Mouse (Mus musculus): Measurements from ENCODE around the gene Fau. TPM values are rescaled to one million over a fixed set of nuclear protein-coding genes. Genes with fewer than 3 reads are reported as not detected.

The Fau gene
- polyA plus RNA-seq, 1 experiment, result 1,239 TPM

GRCm38 (mm10) chr19:6047899-6048166 lies 9.8 kb upstream of the Fau start:
- Histone ChIP-seq H3K4me1 (ENCODE audit: control insufficient read depth, insufficient read depth, low read length) (no peaks in the 10 kb centered on the region), H3K9me3 (replicated peaks; ENCODE audit: control insufficient read depth, insufficient read depth, low read length, poor library complexity, severe bottlenecking) (no peaks in the 10 kb centered on the region), H3K9ac (ENCODE audit: low read depth, poor library complexity, severe bottlenecking) (peak overlapping the region; percentile 92; the same call in 1 of the 2 replicates), H3K36me3 (ENCODE audit: control insufficient read depth, insufficient read depth, low read length, poor library complexity, severe bottlenecking) (peaks cover 37% of the 10 kb centered on the region), H3K27me3 (ENCODE audit: control insufficient read depth, insufficient read depth, low read length, poor library complexity, severe bottlenecking) (no peaks in the 10 kb centered on the region), H3K4me3 (ENCODE audit: low read depth, low read length) (peak overlapping the region; percentile 95; the same call in 1 of the 2 replicates), H3K27ac (ENCODE audit: insufficient read depth, low read length) (no peak overlapping the region)
- no peak for TF ChIP-seq POLR2A (IDR thresholded peaks at IDR 0.05; ENCODE audit: insufficient read depth, low read length)
- TF ChIP-seq EP300 (IDR thresholded peaks at IDR 0.05; ENCODE audit: insufficient read depth, low read depth, low read length), result no peak
- TF ChIP-seq CTCF (IDR thresholded peaks at IDR 0.05; ENCODE audit: low read depth, low read length), result no peak

DNA sequence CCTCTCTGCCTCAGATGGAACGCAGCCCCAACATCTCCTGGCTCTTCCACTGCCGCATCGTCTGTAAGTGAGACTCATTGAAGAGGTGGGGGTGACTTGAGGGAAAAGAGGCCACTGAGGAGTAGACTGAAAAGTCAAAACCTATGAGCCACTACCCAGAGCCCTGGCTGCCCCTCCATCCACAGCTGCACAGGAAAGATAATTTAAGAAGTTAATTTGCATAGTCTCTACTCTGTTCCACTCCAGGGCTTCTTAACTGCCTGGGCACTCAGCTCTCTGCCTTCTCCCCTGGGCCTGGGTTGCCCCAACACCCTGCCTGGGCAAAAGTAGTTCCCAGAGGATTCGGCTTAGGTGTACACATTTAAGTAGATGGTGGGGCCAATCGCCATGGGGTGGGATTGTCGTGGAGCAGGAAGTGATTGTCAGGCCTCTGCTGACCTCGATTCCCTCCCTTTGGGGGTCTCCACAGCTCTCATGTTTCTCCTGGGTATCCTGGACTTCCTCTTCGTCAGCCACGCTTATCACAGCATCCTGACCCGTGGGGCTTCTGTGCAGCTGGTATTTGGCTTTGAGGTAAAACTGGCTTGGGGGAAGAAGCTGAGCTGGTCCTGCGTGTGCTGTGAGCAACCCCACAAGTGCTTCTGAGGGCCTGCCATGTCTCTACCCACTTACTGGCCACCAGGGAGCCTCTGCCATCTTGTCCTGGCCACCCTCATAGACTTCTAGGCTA lies 8.8 kb upstream of the Fau start:
- Histone ChIP-seq H3K27ac (ENCODE audit: insufficient read depth, low read length) (no peak overlapping the region), H3K9ac (ENCODE audit: low read depth, poor library complexity, severe bottlenecking) (no peak overlapping the region), H3K4me3 (ENCODE audit: low read depth, low read length) (no peak overlapping the region), H3K36me3 (ENCODE audit: control insufficient read depth, insufficient read depth, low read length, poor library complexity, severe bottlenecking) (peaks cover 45% of the 10 kb centered on the region), H3K9me3 (replicated peaks; ENCODE audit: control insufficient read depth, insufficient read depth, low read length, poor library complexity, severe bottlenecking) (no peaks in the 10 kb centered on the region), H3K27me3 (ENCODE audit: control insufficient read depth, insufficient read depth, low read length, poor library complexity, severe bottlenecking) (no peaks in the 10 kb centered on the region), H3K4me1 (ENCODE audit: control insufficient read depth, insufficient read depth, low read length) (no peaks in the 10 kb centered on the region)
- TF ChIP-seq POLR2A (IDR thresholded peaks at IDR 0.05; ENCODE audit: insufficient read depth, low read length), result no peak
- TF ChIP-seq CTCF (IDR thresholded peaks at IDR 0.05; ENCODE audit: low read depth, low read length), result no peak
- no peak for TF ChIP-seq EP300 (IDR thresholded peaks at IDR 0.05; ENCODE audit: insufficient read depth, low read depth, low read length)

GRCm38 (mm10) chr19:6052516-6052915 lies 5.1 kb upstream of the Fau start:
- no peak overlapping the region for H3K9ac ChIP-seq (ENCODE audit: low read depth, poor library complexity, severe bottlenecking)
- H3K27ac ChIP-seq (ENCODE audit: insufficient read depth, low read length), result no peak overlapping the region
- no peaks in the 10 kb centered on the region for H3K9me3 ChIP-seq (replicated peaks; ENCODE audit: control insufficient read depth, insufficient read depth, low read length, poor library complexity, severe bottlenecking)
- no peaks in the 10 kb centered on the region for H3K4me1 ChIP-seq (ENCODE audit: control insufficient read depth, insufficient read depth, low read length)
- no peak for TF ChIP-seq EP300 (IDR thresholded peaks at IDR 0.05; ENCODE audit: insufficient read depth, low read depth, low read length)
- no peak for TF ChIP-seq POLR2A (IDR thresholded peaks at IDR 0.05; ENCODE audit: insufficient read depth, low read length)
- TF ChIP-seq CTCF (IDR thresholded peaks at IDR 0.05; ENCODE audit: low read depth, low read length), result no peak
- no peak overlapping the region for H3K4me3 ChIP-seq (ENCODE audit: low read depth, low read length)
- H3K36me3 ChIP-seq (ENCODE audit: control insufficient read depth, insufficient read depth, low read length, poor library complexity, severe bottlenecking), result peaks cover 64% of the 10 kb centered on the region
- no peaks in the 10 kb centered on the region for H3K27me3 ChIP-seq (ENCODE audit: control insufficient read depth, insufficient read depth, low read length, poor library complexity, severe bottlenecking)

GRCm38 (mm10) chr19:6054296-6054695 lies 3.3 kb upstream of the Fau start:
- H3K4me1 ChIP-seq (ENCODE audit: control insufficient read depth, insufficient read depth, low read length), result no peaks in the 10 kb centered on the region
- H3K27me3 ChIP-seq (ENCODE audit: control insufficient read depth, insufficient read depth, low read length, poor library complexity, severe bottlenecking), result no peaks in the 10 kb centered on the region
- H3K27ac ChIP-seq (ENCODE audit: insufficient read depth, low read length), result no peak overlapping the region
- H3K36me3 ChIP-seq (ENCODE audit: control insufficient read depth, insufficient read depth, low read length, poor library complexity, severe bottlenecking), result peaks cover 63% of the 10 kb centered on the region
- no peak overlapping the region for H3K4me3 ChIP-seq (ENCODE audit: low read depth, low read length)
- no peaks in the 10 kb centered on the region for H3K9me3 ChIP-seq (replicated peaks; ENCODE audit: control insufficient read depth, insufficient read depth, low read length, poor library complexity, severe bottlenecking)
- no peak overlapping the region for H3K9ac ChIP-seq (ENCODE audit: low read depth, poor library complexity, severe bottlenecking)
- TF ChIP-seq CTCF (IDR thresholded peaks at IDR 0.05; ENCODE audit: low read depth, low read length) (no peak), EP300 (IDR thresholded peaks at IDR 0.05; ENCODE audit: insufficient read depth, low read depth, low read length) (no peak), POLR2A (IDR thresholded peaks at IDR 0.05; ENCODE audit: insufficient read depth, low read length) (no peak)

DNA sequence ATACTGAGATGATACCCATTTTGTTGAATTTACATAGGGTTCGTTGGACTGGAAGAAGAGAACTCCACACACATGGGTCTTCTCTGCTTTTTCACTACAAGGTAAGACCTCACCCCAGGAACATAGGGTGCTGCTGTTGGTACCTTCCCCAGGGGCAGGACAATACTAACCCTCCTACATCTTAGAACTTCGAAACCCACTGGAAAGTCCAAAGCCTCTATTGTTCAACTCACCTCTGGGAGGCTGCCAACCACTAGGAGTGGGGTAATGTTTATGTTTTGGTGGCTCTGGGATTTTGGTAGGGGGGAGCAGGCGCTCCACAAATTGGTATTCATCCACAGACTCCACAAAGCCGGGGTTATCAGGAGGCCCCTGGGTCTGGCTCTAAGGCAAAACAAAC lies 948 bp upstream of the Fau start:
- peaks cover 51% of the 10 kb centered on the region for H3K36me3 ChIP-seq (ENCODE audit: control insufficient read depth, insufficient read depth, low read length, poor library complexity, severe bottlenecking)
- H3K27ac ChIP-seq (ENCODE audit: insufficient read depth, low read length), result no peak overlapping the region
- peak overlapping the region; percentile 83 for H3K4me3 ChIP-seq (ENCODE audit: low read depth, low read length)
- H3K27me3 ChIP-seq (ENCODE audit: control insufficient read depth, insufficient read depth, low read length, poor library complexity, severe bottlenecking), result no peaks in the 10 kb centered on the region
- TF ChIP-seq POLR2A (IDR thresholded peaks at IDR 0.05; ENCODE audit: insufficient read depth, low read length), result no peak
- no peak for TF ChIP-seq CTCF (IDR thresholded peaks at IDR 0.05; ENCODE audit: low read depth, low read length)
- TF ChIP-seq EP300 (IDR thresholded peaks at IDR 0.05; ENCODE audit: insufficient read depth, low read depth, low read length), result no peak
- H3K4me1 ChIP-seq (ENCODE audit: control insufficient read depth, insufficient read depth, low read length), result no peaks in the 10 kb centered on the region
- H3K9me3 ChIP-seq (replicated peaks; ENCODE audit: control insufficient read depth, insufficient read depth, low read length, poor library complexity, severe bottlenecking), result no peaks in the 10 kb centered on the region
- peak overlapping the region; percentile 82 for H3K9ac ChIP-seq (ENCODE audit: low read depth, poor library complexity, severe bottlenecking)

- peak overlapping the region; percentile 89 for H3K4me3 ChIP-seq (ENCODE audit: low read depth, low read length)
- peak overlapping the region; percentile 26; the same call in 1 of the 2 replicates for H3K27ac ChIP-seq (ENCODE audit: insufficient read depth, low read length)
- H3K4me1 ChIP-seq (ENCODE audit: control insufficient read depth, insufficient read depth, low read length), result no peaks in the 10 kb centered on the region
- peak overlapping the region; percentile 84 for H3K9ac ChIP-seq (ENCODE audit: low read depth, poor library complexity, severe bottlenecking)
- H3K9me3 ChIP-seq (replicated peaks; ENCODE audit: control insufficient read depth, insufficient read depth, low read length, poor library complexity, severe bottlenecking), result no peaks in the 10 kb centered on the region
- TF ChIP-seq EP300 (IDR thresholded peaks at IDR 0.05; ENCODE audit: insufficient read depth, low read depth, low read length), result no peak
- TF ChIP-seq CTCF (IDR thresholded peaks at IDR 0.05; ENCODE audit: low read depth, low read length), result no peak
- TF ChIP-seq POLR2A (IDR thresholded peaks at IDR 0.05; ENCODE audit: insufficient read depth, low read length), result no peak
- peaks cover 37% of the 10 kb centered on the region for H3K36me3 ChIP-seq (ENCODE audit: control insufficient read depth, insufficient read depth, low read length, poor library complexity, severe bottlenecking)
- no peaks in the 10 kb centered on the region for H3K27me3 ChIP-seq (ENCODE audit: control insufficient read depth, insufficient read depth, low read length, poor library complexity, severe bottlenecking)
Measured at GRCm38 (mm10) chr19:6058513-6058912, 869 bp downstream of the Fau start.

Data from ES-Bruce4 (cell line).